Mouse (Mus musculus): ENCODE results near the gene Acvr1b.

The Acvr1b gene

GRCm38 (mm10) chr15:101173421-101174211 lies at the start of gene Acvr1b:
Gene Acvr1b (plus strand): TSS chr15:101174067.
- peak; percentile 74 for DNase-seq (ENCODE audit: low read depth)

GRCm38 (mm10) chr15:101125561-101125960 lies 48.3 kb upstream of the Acvr1b start:
- no peak for DNase-seq (ENCODE audit: low read depth)

DNA sequence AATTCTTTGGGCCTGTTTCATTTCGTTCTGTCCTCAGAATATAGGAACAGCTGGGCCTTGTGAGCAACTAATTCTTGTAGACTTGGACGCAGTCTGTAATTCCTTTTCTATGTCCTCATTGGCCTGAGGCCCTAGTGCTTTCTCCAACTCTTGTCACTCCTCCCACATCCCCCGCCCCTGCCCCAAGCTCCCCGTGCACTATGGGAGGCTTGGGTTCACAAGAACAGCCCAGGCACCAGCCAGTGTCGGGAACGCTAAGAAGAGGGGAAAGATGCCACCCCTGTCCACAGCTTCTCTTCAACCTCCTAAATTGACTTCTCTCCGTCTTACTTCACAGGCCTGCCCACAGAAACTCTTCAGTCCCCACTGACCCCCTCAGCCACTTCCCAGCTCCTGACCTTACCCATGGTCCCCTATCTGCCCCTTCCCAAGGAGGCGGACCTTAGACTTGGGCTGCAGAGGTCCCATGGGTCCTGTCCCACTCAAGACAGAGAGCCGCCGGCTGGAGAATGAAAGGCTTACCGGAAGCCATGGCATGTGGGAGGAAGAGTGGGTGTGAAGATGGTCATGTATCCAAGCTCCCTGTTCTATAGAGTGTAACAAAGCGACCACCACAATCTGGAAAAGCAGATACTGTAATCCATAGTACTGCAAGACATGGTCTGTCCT lies 46.9 kb upstream of the Acvr1b start:
- no peak for DNase-seq (ENCODE audit: low read depth)

- no peak for DNase-seq (ENCODE audit: low read depth)
Measured at GRCm38 (mm10) chr15:101128181-101129089, 45.4 kb upstream of the Acvr1b start, which contains the start of gene Acvrl1. Gene Acvrl1 (plus strand): TSS chr15:101128522.

- no peak for DNase-seq (ENCODE audit: low read depth)
Measured at GRCm38 (mm10) chr15:101129412-101129811, 44.5 kb upstream of the Acvr1b start.

DNA sequence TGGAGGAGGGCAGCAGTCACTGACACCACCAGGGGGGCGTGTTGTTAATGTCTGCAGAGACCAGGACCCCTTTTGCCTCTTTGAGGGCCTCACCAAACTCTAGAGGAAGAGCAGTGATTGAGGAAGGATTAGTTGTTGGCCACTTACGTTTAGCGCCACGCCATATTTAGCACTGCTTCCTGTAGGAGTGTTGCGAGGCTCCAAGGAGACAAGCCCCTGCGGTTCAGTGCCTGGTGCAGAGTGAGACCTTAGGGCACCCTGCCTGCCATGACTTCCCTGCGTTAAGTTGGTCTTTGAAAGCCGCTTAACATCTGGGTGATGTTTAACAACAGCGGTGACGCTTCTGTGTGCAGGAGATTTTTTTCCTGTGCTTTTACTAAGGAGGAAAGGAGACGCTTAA lies 42.4 kb upstream of the Acvr1b start:
- DNase-seq (ENCODE audit: low read depth) = no peak

DNA sequence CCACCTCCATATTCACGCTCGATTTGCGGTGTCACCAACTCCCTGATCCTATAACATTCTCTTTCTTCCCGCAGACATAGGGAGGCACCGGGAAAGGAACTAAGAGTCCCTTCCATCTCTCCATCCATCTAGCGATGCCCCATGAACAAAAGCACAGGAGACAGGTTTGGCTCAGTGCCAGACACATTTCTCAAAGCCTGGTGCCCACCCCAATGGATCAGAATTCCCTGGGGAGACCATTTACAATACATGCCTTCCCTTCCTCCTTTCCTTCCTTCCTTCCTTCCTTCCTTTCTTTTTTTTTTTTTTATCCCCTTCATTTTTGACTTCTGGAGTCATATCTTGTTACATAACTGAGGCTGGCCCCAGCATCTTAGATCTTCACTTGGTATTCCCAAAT lies 41.8 kb upstream of the Acvr1b start:
- no peak for DNase-seq (ENCODE audit: low read depth)

DNA sequence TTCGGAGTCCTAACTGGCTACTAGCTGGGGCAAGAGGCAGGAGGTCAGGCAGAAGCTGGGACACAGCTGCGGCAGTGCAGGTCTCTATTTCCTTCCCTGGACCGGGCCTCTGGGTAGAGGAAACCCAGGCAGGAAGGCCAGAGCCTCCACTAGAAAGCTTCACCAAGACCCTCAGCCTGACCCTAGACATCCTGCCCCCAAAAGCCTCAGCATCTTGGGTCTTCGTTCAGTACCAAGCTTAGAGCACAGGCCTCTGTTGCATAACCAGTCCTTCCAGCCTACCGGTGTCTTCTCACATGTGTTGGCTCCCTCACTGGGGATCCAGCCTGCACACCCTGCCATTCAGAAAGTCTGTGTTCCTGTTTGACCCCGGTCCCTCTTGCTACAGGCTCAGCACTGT lies 41.1 kb upstream of the Acvr1b start:
- no peak for DNase-seq (ENCODE audit: low read depth)

DNA sequence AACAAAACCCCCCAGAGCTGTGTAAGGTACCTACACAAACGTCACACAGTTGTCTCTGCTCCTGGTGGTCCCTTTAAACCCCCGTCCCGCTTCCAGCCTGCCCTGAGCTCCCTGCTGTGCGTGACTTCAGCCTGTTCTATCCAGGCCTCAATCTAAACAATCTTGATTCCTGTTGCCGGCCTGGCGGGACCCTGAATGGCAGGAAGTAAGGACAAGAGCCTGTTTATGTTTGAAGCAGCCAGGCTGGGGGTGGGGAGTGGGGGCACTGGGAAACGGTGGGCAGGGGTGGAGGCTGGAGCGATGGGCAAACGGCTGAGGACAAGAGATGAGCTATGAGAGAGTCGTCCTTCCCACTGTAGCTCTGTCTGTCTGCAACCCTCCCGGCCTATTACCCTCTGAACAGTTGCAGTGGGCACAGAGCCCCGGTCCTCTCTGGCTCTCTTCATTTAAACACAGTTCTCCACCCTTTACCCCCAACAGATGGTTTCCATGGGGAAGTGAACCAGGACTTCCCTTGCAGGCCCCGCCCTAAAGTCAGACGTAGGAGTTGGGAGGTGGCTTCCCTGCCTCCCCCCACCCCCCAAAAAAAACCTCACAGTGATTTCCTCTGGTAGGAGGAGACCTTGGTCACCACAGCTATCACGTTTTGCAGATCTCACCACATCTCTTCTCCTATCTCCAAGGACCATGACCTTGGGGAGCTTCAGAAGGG lies 39.7 kb upstream of the Acvr1b start:
- DNase-seq (ENCODE audit: low read depth) = no peak

- no peak for DNase-seq (ENCODE audit: low read depth)
Measured at GRCm38 (mm10) chr15:101135405-101135804, 38.5 kb upstream of the Acvr1b start.

GRCm38 (mm10) chr15:101137455-101137854 lies 36.4 kb upstream of the Acvr1b start:
- no peak for DNase-seq (ENCODE audit: low read depth)

- no peak for DNase-seq (ENCODE audit: low read depth)
Measured at GRCm38 (mm10) chr15:101138675-101139074, 35.2 kb upstream of the Acvr1b start.

DNA sequence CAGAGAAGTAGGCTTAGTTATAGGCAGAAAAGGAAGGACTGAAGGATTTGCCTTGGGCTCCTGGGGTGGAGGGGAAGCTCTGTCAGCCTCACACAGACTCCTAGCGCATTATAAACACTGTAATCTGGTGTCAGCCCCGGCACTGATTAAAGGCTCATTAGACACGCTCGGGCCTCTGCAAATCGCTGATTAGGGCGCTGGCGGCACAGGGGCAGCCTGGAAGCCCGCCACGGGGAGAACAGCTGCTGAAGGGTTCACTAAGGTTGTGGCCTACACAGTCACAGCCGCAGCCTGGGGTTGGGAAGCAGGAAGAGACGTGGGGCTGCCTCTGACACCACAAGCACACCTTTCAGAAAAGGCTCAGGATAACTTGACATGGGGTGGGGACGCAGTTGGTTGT lies 34.0 kb upstream of the Acvr1b start:
- DNase-seq (ENCODE audit: low read depth) = no peak

- no peak for DNase-seq (ENCODE audit: low read depth)
Measured at GRCm38 (mm10) chr15:101140587-101140986, 33.3 kb upstream of the Acvr1b start.

DNA sequence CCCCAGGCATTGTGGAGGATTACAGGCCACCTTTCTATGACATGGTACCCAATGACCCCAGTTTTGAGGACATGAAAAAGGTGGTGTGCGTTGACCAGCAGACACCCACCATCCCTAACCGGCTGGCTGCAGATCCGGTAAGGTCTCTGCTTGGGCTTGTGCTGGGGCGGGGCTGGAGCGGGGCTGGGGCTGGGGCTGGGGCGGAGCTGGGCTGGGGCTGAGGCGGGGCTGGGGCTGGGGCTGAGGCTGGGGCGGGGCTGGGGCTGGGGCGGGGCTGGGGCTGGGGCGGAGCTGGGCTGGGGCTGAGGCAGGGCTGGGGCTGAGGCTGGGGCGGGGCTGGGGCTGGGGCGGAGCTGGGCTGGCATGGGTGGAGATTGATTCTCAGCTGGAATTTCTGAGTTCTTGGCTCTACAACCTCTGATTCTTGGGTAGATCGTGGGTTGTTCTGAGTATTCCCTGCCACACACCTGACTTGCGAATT lies 32.8 kb upstream of the Acvr1b start:
- no peak for DNase-seq (ENCODE audit: low read depth)

- no peak for DNase-seq (ENCODE audit: low read depth)
Measured at GRCm38 (mm10) chr15:101142672-101143071, 31.2 kb upstream of the Acvr1b start.

GRCm38 (mm10) chr15:101143494-101143893 lies 30.4 kb upstream of the Acvr1b start:
- DNase-seq (ENCODE audit: low read depth) = no peak

DNA sequence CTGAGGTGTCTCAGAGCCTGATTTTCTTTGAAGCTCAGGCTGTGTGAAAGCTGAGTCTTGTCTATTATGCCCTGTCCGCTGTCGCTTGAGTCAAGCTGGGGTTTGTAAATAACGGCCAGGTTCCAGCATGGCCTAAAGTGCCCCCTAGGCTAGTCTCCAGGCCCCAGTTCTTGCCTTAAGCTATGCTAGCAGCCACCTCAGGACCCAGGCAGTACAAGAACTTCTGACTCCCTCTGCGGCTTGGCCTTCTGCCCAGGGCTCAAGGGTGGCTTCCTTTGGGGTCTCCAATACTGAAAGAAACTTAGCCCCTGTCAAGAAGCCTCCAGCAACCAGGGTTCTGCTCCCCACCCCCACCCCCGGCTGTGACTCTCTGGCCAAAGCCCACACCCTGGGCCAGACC lies 29.7 kb upstream of the Acvr1b start:
- no peak for DNase-seq (ENCODE audit: low read depth)

DNA sequence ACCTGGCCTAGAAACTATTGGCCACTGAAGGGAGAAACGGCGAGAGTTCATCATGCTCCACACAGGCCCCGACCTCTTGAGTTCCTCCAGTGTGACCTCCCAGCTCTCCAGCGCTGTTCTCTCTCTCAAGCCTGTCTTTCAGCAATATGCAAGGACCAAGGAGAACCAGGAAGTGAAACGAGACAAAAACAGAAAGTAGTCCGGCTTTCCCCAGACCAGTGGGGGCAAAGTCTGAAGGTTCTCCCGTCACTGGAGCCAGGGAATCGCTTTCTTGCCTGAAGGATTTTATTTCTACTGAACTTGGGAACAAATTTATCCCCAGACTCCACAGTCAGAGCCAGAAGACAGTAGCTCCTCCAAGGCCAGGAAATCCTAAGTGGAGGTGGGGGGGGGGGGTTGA lies 29.1 kb upstream of the Acvr1b start:
- DNase-seq (ENCODE audit: low read depth) = no peak

DNA sequence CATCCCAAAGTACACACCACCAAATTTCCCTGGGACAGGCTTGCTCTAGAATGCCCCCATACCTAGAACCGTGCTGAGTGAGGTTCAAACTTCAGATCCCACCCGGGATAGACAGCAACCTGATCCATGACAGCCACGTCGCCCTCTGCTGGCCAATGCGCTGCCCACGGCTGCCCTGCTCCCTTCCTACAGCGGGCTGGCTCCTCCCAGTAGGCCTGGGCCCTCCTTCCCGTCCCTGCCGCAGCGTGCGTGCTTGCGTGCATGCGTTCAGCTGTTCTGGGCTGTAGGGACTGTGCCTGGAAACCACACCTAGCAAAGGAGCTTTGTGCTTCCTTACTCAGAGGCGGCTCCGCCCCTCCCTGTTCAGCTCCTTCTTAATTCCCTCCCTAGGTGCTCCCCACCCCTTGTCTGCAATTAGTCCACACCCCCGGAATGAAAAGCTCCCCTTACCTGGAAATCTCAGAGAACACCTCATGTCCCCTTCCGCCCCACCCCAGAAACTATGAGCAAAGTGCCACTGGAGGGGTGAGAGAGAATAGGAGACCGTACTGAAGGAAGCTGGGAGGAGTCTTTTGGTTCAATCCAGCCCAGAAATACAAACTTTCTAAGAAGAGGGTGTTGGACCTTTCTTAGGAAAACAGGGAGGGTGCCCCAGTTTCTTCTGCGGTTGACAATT lies 28.3 kb upstream of the Acvr1b start:
- peak; percentile 88 for DNase-seq (ENCODE audit: low read depth)
